Mouse (Mus musculus): ENCODE data around the gene Antxr1.

The Antxr1 gene

DNA sequence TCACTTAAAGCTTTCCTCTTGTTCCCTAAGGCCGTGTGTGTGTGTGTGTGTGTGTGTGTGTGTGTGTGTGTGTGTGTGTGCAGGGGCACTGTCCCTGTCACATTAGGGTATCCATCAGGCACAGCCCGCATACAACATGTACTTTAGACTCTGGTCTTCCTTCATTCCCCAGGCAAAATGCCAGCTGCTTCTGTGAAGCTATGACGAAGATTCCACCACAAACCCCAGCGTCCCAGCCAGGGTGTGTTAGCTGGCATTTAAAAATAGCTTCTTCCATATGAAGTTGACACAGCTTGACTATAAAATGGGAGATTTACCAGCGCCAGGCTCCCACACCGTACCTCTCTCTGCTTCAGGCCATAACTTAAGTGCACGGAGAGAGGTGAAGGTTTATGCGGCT, 152.5 kb downstream of the Antxr1 start:
- DNase-seq = no peak

DNA sequence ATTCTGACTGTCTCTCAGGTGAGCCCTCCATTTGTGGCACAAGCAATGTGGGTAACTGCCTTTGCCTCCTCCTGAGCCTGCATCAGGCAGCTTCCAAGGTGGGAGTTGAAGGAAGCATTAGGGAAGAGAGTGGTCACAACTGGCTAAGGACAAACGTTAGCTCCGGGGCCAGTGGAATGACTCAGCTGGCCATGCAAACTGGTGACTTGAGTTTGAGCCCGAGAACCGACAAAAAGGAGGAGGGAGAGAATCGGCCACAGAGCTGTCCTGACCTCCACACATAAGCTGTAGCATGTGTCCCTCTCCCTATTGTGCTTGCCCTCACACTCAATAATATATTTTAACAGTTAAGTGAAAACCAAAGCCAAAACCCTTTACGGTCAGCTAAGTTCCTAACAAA, 152.9 kb downstream of the Antxr1 start:
- DNase-seq = no peak

DNA sequence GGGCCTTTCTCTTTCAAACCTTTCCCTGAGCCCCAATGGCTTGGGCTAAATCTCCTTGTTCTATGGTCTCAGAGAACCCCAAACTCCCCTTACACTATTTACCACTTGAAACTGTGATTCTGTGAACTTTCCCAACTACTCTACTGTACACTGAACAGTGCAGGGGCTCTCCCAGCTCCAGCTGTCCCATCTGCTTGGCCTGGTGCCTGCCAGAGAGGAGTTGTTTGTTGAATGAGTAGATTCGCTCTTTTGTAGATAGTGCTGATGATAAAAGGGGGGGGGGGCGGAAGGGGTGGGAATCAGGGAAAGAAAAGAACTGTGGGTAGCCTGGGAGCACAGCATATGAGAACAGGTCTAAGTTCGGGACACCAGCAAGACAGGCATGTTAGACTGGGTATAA, 164.2 kb downstream of the Antxr1 start:
- no peak for DNase-seq

DNA sequence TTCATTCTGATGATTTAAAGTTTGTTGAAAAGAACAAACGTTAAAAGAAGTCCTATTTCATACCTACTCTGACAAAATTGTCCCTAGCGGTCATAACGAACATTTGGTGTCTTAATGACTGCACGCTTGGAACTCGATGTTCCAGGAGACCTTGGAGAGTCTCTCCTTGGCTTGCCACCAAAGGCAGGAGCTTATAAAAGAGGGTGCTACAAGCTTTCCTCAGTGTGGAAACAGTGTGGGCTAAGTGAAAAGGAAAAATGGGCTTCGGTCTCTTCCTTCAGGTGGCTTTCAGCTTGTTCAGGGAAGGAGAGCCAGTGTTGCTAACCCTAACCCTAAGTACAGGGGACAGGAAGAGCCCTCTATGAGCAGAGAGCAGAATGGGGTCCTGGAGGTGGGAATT, 164.7 kb downstream of the Antxr1 start:
- no peak for DNase-seq

DNA sequence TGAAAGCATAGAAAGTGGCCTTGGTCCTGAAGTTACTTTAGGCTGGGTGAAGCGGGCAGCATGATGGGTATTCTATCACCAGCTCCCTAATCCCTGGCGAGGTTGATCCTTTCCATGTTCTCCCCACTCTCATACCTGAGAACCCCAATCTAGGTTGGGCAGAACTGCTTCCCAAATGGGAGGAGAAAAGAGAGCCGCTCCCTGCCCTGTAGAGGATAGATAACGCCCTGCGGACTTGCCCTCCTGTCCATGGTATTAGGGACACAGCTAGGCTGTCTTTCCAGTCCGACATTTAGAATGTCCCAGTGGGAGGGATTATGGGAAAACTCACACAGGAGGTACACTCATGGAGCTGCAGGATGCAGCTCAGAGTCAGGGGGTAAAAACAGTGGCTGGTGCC, 165.3 kb downstream of the Antxr1 start:
- DNase-seq = no peak

DNA sequence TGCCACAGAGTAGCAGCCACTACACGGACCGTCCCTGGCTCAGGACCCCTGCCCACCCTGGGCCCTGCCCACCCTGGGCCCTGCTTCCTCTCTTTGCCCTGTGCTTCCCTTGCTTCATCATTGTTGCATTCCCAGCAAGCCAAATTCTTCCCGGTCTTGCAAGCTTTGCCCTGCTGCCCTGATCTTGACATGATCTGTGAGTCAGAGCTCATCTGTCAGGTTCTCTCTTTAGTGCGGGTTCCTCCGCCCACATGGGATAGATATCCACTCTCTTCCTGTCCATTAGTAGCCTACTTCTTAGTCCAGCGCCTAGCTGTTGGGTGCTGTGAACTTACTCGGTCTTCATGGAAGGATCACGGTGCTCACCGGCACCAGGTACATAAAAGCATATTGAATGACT, 167.6 kb downstream of the Antxr1 start:
- DNase-seq = no peak

DNA sequence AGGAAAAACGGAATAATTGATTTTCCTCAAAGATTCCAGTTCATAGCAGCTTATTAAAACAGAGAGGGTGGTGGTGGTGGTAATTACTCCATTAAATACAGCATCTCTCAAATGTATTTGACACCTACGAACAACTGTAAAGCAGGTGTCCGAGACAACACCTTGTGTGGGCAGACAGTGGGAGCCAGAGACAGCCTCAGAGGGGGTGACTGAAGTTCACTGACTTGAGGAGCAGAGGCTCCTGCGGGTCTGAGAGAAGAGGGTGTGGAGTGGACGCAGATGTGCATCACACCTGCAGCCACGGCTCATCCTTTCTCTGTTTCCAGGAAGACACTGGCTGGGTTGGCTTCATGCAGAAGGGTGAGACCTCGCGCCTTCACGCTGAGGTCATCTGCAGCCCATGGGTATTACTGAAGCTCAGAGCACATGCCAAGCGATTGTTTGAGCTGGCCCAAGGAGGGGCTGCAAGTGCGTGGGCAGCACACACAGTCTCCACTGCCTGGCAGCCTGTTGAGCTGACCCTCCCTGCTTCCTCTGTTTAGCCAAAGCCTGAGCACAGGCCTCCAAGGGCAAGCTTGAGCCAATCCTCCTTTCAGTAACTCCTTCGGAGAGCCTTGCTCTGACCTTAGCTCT, 168.8 kb downstream of the Antxr1 start:
- no peak for DNase-seq

DNA sequence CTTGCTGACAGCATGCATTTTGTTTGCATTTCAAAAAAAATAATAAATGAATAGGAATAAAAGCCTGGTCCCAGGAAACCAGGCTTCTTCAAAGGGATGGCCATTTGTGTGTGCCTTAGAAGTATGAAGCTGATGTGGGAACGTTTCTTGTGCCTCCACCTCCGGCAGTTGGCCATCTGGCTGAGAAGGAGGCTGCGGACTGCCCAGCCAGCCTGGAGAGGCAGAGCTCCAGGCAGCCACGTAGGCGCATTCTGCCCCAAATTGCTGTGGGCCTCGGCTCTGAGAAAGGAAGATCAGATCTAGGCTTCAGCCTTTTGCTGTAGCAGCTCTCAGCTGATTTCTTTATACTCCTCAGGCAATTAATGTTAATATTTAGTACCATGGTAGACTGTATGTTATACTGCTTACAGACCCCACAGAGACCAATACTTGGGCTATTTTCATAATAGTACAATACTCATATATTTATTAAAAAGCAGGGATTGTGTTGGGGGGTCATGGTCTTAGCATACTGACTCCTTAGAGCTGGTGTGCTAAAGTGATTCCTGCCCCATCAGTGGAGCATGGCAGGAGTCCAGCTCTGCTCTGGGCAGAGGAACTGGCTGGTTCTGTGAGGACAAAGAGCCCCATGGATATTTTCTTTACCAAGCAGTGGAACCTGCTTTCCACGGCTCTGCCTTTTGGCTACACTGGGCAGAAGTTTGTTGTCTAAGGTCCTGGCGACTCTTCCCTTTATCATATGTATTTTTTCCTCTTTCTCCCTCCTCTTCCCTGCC, 169.9 kb downstream of the Antxr1 start:
- no peak for DNase-seq

DNA sequence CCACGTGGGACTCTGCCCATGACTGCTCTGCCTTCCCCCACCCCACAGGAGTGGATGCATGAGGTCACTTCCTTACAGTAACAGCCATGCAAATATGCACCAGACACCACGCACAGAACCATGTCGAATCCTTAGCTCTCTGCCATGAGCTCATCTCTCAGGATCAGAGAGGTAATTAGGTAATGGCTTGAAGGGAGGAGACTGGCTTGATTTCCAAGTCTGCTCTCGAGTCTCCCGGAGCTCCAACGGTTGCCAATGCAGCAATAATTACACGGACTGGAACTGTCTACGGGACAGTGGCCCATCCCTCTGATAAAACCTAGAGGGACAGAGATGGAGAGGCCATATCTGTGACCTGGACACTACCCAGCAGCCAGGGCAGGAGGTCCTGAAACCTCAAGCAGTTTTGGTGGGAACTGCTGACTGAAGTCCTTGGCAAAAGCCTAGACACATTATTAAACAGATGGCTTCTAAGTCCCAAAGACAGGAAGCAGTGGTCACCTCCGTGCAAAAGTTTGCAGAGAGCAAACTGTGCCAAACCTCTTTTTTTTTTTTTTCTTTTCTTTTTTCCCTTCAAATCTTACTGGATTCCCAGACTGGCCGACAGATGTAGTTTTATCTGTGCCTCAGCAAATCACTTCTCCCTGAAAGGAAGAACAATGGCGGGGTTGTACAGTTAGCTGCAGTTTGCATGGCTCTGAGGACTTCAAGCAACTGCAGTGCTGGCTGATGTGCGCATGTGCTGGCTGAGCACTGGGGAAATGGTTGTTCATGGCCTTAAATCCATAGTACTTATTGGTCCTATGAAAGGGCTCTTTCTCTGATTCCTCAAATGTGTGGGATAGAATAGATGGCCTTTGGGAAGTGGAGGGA, 174.0 kb downstream of the Antxr1 start:
- no peak for DNase-seq

DNA sequence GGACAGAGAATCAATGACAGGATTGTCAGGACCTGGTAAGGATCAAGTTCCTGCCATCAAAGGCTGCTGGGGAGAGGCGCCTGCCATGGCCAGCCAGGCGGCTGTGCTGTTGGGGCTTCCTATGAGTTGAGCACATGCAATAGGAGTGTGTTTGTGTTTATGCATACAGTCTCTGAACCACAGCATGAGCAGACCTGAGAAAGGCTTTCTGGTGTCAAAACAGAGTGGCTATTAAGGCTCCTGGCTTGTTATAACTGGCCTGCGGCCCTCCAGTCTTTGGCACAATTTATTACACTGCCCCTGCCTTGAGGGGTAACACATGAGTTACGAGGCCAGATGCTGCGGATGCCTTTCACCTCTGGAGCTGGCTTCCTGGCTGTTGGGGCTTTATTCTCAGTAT, 175.4 kb downstream of the Antxr1 start:
- DNase-seq = no peak

DNA sequence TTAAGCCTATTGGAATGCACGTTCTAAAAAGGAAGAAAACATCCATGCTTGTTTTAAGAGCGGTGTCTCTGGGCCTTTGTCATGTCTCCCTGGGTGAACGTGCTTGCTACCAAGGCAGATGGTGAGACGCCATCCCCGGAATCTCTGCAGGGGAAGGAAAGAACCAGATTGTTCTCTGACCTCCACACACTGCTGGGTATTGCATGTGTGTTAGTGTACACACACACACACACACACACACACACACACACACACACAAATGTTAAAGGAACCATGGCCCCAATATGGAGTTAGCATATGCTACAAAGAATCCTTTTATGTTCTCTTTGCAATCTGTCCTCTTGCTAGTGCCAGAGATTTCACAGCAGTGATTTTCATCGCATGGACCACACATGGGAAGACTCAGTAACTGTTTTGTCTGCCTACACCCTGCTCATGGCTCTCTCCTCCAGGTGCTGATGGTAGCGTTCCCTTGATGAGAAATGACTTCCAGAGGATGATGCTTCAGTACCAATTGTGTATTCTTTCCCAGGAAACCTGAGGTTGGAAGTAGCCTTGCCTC, 177.5 kb downstream of the Antxr1 start:
- DNase-seq = no peak

DNA sequence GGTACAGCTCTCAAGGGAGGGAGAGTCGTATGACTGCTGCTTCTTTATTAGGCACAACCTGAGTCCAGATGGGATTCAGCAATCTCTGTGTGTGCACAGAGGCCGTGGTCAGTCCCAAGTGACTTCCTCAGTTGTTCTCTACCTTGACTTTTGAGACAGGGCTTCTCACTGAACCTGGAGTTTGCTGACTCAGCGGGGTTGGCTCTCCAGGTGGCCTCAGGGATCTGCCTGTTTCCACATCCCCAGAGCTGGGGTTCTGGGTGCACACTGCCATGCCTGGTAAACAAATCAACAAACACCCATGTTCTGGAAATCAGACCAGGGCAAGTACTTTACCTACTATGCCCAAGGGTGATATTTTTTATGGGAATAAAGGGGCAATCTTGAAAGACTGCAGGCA, 181.8 kb downstream of the Antxr1 start:
- DNase-seq = peak; percentile 34

DNA sequence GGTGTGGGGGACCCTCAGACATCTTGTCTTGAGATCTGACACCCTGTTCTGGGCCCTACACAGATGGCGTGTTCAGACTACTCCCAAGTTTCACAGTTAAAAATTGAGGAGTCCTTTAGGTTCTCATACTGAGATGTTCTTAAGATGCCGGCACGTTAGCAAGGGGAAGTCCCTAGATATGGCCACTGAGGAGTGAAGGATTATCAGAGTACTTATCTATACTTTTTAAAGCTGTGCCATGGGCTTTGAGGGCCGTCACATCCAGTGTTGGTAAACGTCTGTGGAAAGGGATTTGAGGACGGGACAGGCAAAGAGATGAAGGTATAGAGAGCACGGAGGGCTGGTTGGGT, 182.4 kb downstream of the Antxr1 start:
- DNase-seq = no peak

DNA sequence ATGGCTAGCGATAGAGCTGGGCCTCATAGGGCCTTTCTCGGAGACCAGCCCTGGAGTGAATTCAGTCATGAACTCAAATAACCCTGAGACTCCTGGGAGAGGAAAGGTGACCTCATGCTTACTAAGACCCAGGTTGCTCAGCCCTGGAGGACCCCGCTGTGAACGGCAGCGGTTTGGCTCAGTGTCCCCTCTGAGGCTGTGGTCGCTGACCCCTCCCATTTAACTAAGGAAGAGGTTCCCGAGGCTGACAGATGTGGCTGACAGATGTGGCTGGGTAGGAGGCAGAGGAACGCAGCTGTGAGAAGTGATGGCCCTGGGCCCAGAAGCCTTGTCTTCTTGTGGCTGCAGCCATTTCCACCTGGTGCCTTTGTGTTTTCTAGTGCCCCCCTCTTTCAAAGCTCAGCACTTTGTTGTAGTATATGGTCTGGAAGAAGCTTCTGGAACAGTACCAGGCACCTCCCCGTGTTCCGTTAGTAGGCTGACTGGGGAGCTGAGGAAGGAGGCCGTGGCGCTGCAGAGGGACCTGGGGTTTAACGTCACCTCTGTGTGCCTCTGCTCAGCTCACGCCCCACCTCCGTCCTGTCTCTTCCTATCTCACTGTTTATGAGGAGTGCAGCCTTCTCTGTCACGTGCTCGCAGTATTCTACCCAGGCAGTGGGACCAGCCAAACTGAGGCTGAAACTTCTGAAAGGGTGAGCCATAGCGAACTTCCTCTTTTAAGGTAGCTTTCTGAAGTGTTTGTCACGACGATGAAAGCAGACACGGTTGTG, 183.0 kb downstream of the Antxr1 start:
- DNase-seq = peak; percentile 81

DNA sequence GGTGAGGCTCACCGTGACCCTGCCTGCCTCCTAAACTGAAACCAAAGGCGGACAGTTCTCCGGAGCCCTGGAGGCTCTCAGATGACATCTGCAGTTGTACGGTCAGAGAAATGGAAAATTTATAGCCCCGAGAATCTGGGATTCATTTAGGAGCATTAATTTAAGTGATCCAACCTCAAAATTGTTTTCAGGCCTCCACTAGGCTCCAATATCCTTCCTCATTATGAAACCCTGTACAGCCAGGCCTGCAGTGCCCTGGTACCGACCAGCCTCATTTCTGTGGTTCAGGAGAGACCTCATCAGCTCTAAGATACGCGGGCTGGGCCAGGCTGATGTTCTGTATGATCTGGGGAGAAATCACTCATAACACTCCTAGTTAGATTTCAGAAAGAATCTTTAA, 184.2 kb downstream of the Antxr1 start:
- DNase-seq = no peak

DNA sequence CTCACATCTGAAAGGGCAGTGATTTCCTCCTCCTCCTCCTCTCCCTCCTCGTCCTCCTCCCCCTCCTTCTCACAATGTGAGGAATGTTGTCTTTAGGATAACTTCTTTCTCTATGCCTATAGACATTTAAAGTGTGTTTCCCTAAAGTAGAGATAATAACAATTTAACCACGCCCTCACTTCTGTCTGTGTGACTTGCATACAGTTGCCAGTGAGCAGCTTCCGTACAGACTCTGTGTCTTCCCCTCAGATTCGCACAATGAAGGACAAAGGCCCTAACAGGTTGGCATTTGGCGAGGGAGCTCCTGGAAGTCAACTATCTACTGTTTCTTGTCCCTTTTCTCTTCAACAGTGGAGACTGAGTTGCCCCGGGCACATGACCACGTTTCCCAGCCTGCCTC, 185.2 kb downstream of the Antxr1 start:
- no peak for DNase-seq

DNA sequence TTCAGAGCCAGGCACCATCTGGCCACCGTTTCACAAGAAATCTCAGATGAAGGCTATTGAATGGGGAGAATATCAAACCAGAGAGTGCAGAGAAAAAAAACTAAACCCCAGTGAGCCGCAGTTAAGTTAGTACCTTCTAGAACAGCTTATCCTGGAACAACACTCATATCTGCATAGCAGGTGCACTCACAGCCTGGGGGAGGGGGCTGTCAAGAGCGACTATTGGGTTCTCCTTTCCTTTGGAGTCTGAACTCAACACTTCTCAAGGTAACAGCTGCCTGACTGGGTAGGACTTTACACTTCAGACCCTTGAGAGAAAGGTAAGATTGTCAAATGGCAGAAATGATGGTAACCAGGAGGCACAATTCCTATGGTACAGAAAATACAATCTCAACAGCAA, 187.7 kb downstream of the Antxr1 start:
- DNase-seq = peak; percentile 69

DNA sequence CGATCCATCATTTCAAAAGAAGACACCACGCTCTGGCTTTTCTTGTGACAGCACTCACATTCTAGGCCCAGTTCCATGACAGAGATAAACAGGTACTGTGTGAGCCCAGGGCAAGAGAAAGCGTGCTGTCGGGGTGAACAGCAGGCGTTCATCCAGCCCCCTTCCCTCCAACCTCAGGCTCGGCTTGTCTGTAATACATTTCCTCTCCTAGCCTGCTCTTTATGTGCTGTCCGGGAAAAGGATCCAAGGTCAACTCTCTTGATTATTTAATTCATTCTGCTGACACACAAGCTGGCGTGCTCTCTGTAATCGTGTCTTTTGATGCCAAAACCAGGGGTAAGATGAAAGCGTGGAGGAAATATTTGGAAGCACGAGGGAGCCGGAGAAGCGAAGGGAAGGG, 192.0 kb downstream of the Antxr1 start:
- DNase-seq = no peak

DNA sequence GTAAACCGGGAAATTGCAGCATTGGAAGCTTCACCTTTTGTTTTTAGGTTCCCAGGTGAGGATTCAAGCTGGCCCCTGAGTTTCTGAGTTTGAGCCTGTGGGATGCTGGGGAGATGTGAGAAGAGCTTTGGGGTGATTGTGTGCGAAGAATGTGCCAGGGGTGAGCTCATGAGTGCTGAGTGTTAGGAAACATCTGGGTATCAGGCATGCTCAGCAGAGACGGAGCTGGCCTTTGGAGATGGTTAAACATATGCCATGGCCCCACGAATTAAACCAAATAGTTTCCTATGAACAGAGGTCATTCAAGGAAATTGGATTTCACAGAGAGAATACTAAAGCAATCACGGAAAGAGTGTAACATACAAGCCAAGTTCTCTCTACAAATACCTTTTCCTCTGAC, 193.4 kb downstream of the Antxr1 start:
- no peak for DNase-seq

DNA sequence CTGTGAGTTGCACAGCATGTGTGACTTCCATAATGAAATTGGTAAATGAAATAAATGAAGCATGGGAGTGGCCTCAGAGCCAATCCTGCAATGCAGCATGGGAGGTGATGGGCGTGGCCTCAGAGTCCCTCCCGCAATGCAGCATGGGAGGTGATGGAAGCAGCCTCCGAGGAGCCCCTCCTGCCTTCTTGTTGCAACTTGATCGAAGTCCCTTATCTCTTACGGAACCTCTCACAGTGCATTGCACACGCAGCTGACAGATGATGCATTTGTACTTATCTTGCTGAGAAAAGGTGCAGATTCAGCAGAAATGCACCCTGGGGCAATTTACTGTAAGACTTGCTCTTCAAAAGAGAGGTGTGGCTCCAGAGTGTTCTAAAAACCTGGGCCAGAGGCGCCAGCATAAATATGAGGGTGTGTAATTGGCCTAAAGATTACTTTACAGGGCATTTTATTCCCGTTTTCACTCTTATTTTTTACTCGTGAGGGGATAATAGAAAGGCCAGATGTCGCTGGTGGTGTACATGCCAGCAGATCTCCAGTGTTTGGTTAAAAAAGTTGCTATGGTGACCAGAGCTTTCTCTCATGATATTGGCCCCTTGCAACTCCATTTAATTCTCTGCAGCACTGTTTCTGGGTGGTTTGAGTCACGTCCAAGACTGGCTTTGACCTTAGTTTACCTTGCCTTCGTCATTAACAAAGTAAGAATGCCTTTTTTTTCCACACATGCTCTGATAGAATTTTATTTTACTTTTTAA, 195.6 kb downstream of the Antxr1 start:
- no peak for DNase-seq

DNA sequence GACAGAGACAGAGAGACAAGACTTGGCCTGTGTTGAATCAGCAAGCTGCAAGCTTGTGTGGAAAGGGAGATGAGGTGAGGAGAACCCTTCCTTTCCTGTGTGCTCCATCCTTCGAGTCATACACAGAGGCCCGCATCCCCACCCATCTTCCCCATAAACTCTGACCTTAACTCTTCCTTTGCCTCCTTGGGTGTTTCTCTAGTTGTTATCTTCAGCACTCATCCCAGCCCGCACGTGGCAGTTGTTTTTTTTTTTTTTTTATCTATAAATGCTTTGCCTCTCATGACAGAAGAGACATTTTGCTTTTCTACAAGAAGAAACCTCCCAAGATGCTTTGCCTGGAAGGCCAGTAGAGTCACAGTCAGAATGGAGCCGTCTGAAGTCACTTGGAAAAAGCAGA, 197.1 kb downstream of the Antxr1 start:
- DNase-seq = no peak

DNA sequence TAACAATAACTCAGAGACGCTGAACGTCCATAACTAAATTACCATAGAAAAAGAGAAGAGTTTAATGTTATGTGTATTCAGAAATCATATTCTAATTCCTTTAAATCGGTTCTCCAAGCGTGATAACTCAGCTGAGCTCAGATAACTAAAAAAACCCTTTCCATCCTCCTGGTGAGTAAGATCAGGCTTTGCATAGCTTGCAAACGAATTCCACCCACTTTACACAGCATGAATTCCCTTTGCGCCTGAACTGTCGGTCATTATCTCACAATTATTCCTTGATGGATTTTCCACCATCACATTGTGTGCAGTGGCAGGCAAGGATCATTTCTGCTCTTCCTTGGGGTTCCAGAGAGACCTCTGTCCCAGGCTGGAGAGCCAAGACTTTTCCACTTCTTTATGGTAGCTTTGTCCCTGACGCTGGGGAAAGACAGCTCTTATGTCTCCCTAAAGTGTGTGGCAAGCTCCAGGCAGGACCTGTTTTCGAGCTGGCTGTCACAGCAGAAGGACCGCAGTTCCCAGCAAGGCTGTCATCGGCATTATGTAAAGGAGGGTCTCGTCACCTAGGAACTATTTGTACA, 201.6 kb downstream of the Antxr1 start:
- DNase-seq = no peak
